Mouse (Mus musculus) 3T3-L1 (cell line): Measurements from ENCODE around the gene Ddx49.

Experiments used
- DNase-seq: peaks from one replicate; pipeline ENCODE4 v3.0.0-alpha.2; 2015; ENCODE audit warnings: low read depth, low spot score

The Ddx49 gene

GRCm38 (mm10) chr8:70302358-70302890 lies at the start of gene Ddx49, which contains the start of gene Cope:
Ddx49 (minus strand) TSS chr8:70302489.
Cope (plus strand) TSS chr8:70302518.
- DNase-seq = peak; percentile 98

GRCm38 (mm10) chr8:70352000-70352384 lies 49.7 kb upstream of the Ddx49 start:
- no peak for DNase-seq

GRCm38 (mm10) chr8:70351035-70351999 lies 49.0 kb upstream of the Ddx49 start:
- peak; percentile 78 for DNase-seq

- peak; percentile 59 for DNase-seq
Measured at GRCm38 (mm10) chr8:70347860-70348420, 45.7 kb upstream of the Ddx49 start.

GRCm38 (mm10) chr8:70347443-70347842 lies 45.2 kb upstream of the Ddx49 start:
- DNase-seq = no peak

GRCm38 (mm10) chr8:70344279-70344678 lies 42.0 kb upstream of the Ddx49 start:
- no peak for DNase-seq

- DNase-seq = peak; percentile 80
Measured at GRCm38 (mm10) chr8:70343696-70344095, 41.4 kb upstream of the Ddx49 start.

GRCm38 (mm10) chr8:70343076-70343475 lies 40.8 kb upstream of the Ddx49 start:
- DNase-seq = no peak

GRCm38 (mm10) chr8:70342007-70342406 lies 39.7 kb upstream of the Ddx49 start:
- DNase-seq = no peak

GRCm38 (mm10) chr8:70340659-70341058 lies 38.4 kb upstream of the Ddx49 start:
- no peak for DNase-seq

- DNase-seq = no peak
Measured at GRCm38 (mm10) chr8:70338931-70339330, 36.6 kb upstream of the Ddx49 start.

GRCm38 (mm10) chr8:70332878-70333202 lies 30.6 kb upstream of the Ddx49 start:
- no peak for DNase-seq

- no peak for DNase-seq
Measured at GRCm38 (mm10) chr8:70332070-70332877, 30.0 kb upstream of the Ddx49 start.

- DNase-seq = no peak
Measured at GRCm38 (mm10) chr8:70331526-70331925, 29.2 kb upstream of the Ddx49 start.

GRCm38 (mm10) chr8:70330741-70331364 lies 28.6 kb upstream of the Ddx49 start:
- DNase-seq = no peak

GRCm38 (mm10) chr8:70329835-70330740 lies 27.8 kb upstream of the Ddx49 start:
- no peak for DNase-seq

GRCm38 (mm10) chr8:70329124-70329834 lies 27.0 kb upstream of the Ddx49 start, which contains the start of gene Gdf1:
Gdf1 (plus strand) TSS chr8:70329817.
- no peak for DNase-seq

GRCm38 (mm10) chr8:70327512-70327911 lies 25.2 kb upstream of the Ddx49 start:
- DNase-seq = no peak

- peak; percentile 65 for DNase-seq
Measured at GRCm38 (mm10) chr8:70323716-70324115, 21.4 kb upstream of the Ddx49 start.

- DNase-seq = no peak
Measured at GRCm38 (mm10) chr8:70317872-70318271, 15.6 kb upstream of the Ddx49 start.
